Mouse (Mus musculus) heart, postnatal 0 days (tissue): ENCODE results near the gene Anks1.

Source experiments
- CTCF ChIP-seq: IDR thresholded peaks from 2 replicates; pipeline ENCODE4 v1.5.1; 2016; ENCODE audit warnings: antibody characterized with exemption, control low read depth, low read depth
- EP300 ChIP-seq: IDR thresholded peaks from 2 replicates; pipeline ENCODE4 v1.6.1; 2016; ENCODE audit warnings: antibody characterized with exemption, low read depth

GRCm38 (mm10) chr17:28080817-28081165 lies 171.7 kb downstream of the Anks1 start:
- TF ChIP-seq CTCF, result no peak
- TF ChIP-seq EP300, result no peak
